Mouse (Mus musculus): ENCODE measurements around the gene Tagln2.

Tagln2 gene

GRCm38 (mm10) chr1:172504756-172505155 is 4.9 kb downstream of the Tagln2 start:
- DNase-seq: no peak

- DNase-seq: no peak
Observed at GRCm38 (mm10) chr1:172507001-172507400, 7.2 kb downstream of the Tagln2 start.

DNA sequence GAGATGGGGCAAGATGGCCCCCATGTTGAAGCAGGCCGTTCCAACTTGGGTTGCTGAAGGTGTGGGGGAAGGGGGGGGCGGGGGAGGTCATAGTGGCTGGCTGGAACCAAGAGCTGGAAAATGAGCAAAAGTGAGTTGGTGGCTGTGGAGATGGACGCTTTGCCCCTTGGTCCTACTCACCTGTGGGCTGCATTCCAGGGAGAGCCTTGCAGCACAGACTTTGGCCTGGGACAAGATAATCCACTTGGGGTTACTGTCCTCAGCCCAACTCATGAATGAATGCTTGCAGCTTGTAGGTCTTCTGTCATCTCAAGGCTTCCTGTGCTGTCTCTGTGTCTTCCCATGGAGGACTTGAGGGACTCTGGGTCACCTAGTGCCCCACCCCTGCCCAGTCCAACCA is 7.9 kb downstream of the Tagln2 start:
- DNase-seq: no peak

DNA sequence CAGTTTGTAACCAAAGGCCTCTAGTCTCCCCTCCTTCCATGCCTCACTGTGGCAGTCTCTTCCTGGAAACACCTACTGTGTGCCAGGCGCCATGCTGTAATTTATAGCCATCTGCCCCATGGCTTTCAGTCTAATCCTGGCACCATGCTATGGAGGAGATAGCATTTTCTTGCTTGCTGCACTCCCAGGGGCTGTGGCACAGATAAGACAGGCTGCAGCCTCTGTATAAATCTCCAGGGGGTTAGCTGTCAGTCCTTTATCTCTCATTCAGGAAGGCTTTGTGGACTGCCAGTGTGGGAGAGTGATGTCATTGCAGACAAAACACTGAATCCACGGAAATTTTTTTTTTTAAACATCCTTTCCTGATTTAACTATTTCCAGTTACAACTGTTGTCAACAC is 8.3 kb downstream of the Tagln2 start:
- DNase-seq: no peak

- no peak for DNase-seq
Observed at GRCm38 (mm10) chr1:172509235-172509634, 9.4 kb downstream of the Tagln2 start.

DNA sequence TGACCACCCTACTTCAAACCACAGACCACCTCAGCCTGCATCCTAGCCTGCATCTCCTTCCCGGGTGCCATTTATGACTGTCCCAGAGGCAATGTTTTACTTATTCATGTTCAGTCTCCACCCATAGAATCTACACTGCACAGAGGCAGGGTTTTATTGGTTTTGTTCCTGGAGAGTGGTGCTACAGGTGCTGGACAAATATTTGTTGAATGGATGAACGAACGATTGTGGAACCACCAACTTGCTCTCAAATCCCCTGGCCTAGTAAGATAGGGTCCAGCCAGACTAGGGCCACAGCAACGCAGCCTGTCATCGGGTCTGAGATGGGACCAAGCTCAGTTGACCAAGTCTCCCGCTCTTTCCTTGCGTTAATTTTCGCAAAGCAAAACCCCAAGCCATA is 10.1 kb downstream of the Tagln2 start:
- no peak for DNase-seq

DNA sequence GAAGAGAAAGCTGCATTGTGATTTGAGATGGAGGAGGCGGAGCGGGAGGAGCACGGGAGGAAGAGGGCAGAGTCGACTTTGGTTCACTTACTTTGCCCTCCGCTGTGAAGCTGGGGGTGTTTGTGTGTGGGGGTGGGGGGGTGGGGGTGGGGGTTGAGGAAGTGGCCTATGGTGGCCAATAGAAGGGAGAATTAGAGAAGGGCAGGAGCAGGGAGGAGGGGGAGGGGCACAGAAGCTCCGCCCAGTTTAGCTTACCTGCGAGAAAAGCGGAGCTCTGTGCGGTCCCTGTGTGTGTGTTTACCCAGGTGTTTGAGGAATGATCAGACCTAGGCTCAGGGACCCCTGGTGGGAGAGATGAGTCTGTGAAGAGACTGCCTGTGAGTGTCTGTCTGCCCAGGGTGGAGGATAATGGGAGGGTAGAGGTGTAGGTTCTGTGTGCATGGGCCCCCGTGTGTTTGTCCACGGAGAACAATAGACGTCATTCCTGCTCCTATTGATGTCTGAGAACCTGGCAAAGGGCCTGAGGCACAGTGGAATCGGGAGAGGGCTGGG is 10.7 kb downstream of the Tagln2 start:
- no peak for DNase-seq

GRCm38 (mm10) chr1:172512962-172513361 is 13.1 kb downstream of the Tagln2 start:
- no peak for DNase-seq

DNA sequence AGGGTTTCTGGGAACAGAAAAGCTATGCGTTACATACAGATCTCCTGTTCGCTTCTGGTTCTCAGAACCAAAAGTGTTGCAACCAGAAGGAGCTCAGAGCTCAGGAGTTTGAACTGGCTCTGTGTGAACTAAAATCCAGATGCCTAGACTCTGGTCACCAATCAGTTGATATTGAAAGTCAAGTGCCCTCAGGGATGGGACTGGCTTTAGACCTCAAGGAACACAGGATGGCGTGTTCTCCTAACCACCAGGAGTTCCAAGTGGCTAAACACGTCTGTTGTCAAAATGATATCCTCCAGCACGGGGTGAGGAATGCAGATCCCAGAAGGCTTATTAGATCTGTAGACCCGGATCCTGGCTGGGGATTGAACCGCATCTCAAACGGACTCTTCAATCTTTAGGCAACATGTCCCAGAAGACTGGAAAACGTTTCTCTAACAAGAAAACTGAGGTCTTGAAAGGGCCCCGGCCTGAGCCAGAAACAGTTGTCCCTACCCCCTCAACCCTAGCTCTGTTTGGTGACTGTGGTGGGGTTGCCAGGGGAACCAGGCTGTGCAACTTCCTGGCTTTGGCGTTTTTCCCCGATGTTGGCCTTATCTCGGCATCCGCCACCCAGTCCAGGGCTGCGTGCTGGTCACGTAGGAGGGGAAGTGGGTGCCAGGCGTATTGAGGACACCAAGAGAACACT is 13.8 kb downstream of the Tagln2 start:
- no peak for DNase-seq

GRCm38 (mm10) chr1:172514213-172514529 is 14.3 kb downstream of the Tagln2 start:
- DNase-seq: no peak

- no peak for DNase-seq
Observed at GRCm38 (mm10) chr1:172514551-172515268, 14.9 kb downstream of the Tagln2 start.

DNA sequence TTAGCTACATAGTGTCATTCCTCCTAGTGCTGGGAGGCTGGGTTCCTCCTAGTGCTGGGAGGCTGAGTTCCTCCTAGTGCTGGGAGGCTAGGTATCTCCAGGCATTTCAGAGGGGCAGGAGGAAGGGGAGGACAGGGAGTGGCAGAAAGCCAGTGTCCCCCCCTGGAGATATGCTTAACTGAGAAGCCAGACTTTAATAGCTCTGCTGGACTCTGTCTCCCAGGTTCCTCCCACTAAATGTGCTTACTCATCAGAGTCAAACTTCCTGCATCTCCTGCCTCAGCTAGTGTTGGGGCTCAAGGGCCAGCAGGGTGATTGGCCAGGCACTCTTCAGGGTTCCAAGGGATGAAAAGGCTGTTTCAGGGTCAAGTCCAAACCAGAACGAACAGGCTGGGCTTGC is 15.5 kb downstream of the Tagln2 start:
- no peak for DNase-seq

GRCm38 (mm10) chr1:172518013-172518412 is 18.2 kb downstream of the Tagln2 start:
- DNase-seq: no peak

- DNase-seq: no peak
Observed at GRCm38 (mm10) chr1:172519644-172520043, 19.8 kb downstream of the Tagln2 start.

DNA sequence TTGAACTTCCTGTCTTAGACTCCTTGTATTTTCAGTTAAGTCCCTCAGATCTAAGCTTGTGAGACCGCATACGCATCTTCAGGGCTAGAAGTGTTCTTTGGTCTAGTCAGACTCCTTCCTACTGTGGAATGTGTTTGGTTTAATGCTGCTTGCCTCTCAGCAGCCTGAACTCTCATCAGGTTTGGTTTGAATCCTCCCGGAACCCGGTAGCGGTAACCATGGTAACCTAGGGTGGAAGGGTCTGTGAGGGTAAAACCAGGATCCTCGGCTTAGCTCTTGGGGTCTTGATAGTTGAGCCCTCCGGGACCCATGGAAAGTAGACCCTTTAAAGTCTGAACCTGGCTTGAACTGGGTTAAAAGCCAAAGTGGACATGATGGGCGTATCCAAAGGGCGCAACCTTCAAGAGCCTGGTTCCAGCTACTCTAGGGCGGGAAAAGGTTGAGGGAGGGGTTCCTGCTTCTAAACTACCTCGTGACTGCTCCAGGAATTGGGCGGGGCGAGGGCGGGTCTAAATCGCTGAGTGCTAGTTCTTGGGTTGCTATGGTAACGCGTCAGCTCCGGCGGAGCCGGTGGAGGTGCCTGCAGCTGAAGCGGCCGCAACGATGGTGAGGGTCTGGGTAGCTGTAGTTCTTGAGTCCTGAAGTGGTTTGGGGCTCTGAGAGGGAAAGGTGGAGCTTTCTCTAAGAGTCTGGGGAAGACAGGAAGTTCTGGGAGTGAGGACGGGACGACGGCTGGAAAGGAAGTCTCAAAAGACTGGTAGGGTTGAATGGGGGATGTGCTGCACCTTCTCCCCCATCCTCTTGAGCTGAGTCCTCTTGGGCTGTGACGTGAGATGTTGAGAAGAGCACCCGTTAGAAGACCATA is 21.0 kb downstream of the Tagln2 start, which contains the start of gene Cfap45:
Cfap45 (plus strand) TSS at position 226 of the 865 bp plus-strand sequence.
- no peak for DNase-seq

DNA sequence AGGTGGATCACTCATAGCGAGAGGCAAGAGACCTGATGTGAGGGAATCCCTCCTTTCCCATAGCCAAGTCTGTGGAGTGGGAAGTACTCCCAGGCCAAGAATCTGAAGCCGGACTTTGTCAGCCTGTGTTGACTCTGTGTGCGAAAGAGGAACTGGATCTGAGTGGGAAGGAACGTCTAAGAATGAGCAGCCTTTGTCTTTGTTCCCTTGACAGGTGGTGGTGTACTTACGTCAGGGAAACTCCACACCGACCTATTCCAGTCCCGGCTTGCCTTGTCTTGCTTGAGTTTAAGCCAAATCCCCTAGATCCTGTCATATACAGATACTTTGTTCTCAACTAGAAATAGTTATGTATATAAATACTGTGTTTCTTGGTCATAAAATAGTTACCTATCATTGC is 22.7 kb downstream of the Tagln2 start:
- DNase-seq: no peak

- no peak for DNase-seq
Observed at GRCm38 (mm10) chr1:172523699-172524101, 23.9 kb downstream of the Tagln2 start.

- no peak for DNase-seq
Observed at GRCm38 (mm10) chr1:172525027-172525764, 25.3 kb downstream of the Tagln2 start.

GRCm38 (mm10) chr1:172525971-172526370 is 26.1 kb downstream of the Tagln2 start:
- DNase-seq: no peak

- no peak for DNase-seq
Observed at GRCm38 (mm10) chr1:172526380-172527081, 26.7 kb downstream of the Tagln2 start.

- DNase-seq: no peak
Observed at GRCm38 (mm10) chr1:172527431-172527830, 27.6 kb downstream of the Tagln2 start.

GRCm38 (mm10) chr1:172528701-172529100 is 28.9 kb downstream of the Tagln2 start:
- peak; percentile 79 for DNase-seq

Data from cerebellum, adult 11-12 months (tissue).